Mouse (Mus musculus) MEL (cell line): ENCODE measurements around the gene Tnfrsf21. TPM values are rescaled to one million over a fixed set of nuclear protein-coding genes. Genes with fewer than 3 reads are reported as not detected.

ENCODE experiments used
- DNase-seq: peaks from one replicate; pipeline ENCODE4 v3.0.0; 2011; ENCODE audit warnings: low read depth, low spot score
- H3K27ac ChIP-seq: 2 replicates; pipeline ENCODE4 v1.5.1; 2012; ENCODE audit warnings: low read depth, mild to moderate bottlenecking, control low read depth, low read length, moderate library complexity; ENCODE audit not compliant: control insufficient read depth
- H3K27me3 ChIP-seq, 2 experiments: fragments of 150-350 bp in 1 of 2; sonication (generic) in 1 of 2; 2 replicates each; pipeline ENCODE4 v1.6.1; 2012; ENCODE audit warnings: low read length in 2 of 2, mild to moderate bottlenecking in 2 of 2, improper control_type of control experiment in 1 of 2, moderate library complexity in 1 of 2; ENCODE audit not compliant: insufficient read depth in 2 of 2, control insufficient read depth in 1 of 2
- H3K36me3 ChIP-seq, 2 experiments: 2 replicates each; pipeline ENCODE4 v1.6.1; 2012 to 2014; ENCODE audit warnings: low read length in 2 of 2, improper control_type of control experiment in 1 of 2, inconsistent platforms in 1 of 2, mild to moderate bottlenecking in 1 of 2; ENCODE audit not compliant: insufficient read depth in 2 of 2, control insufficient read depth in 1 of 2
- H3K4me1 ChIP-seq, 2 experiments: fragments of 150-350 bp in 1 of 2; sonication (generic) in 1 of 2; 2 replicates each; pipeline ENCODE4 v1.6.1; 2012; ENCODE audit warnings: low read length in 2 of 2, improper control_type of control experiment in 1 of 2, mild to moderate bottlenecking in 1 of 2; ENCODE audit not compliant: insufficient read depth in 2 of 2, control insufficient read depth in 1 of 2
- H3K4me3 ChIP-seq, 2 experiments: fragments of 150-350 bp in 1 of 2; sonication (generic) in 1 of 2; 2 replicates each; pipeline ENCODE4 v1.5.1; 2012; ENCODE audit warnings: low read depth in 2 of 2, low read length in 2 of 2, mild to moderate bottlenecking in 2 of 2, moderate library complexity in 2 of 2, control low read depth in 1 of 2, improper control_type of control experiment in 1 of 2; ENCODE audit not compliant: control insufficient read depth in 1 of 2, insufficient read depth in 1 of 2
- H3K79me2 ChIP-seq: 2 replicates; pipeline ENCODE4 v1.6.1; 2012; ENCODE audit warnings: mild to moderate bottlenecking, low read length, moderate library complexity; ENCODE audit not compliant: control insufficient read depth, poor library complexity, insufficient read depth
- H3K9ac ChIP-seq: 2 replicates; pipeline ENCODE4 v1.6.1; 2012; ENCODE audit warnings: low read depth, mild to moderate bottlenecking, control low read depth, low read length, moderate library complexity; ENCODE audit not compliant: control insufficient read depth, poor library complexity, severe bottlenecking
- H3K9me3 ChIP-seq: fragments of 150-350 bp; sonication (generic); replicated peaks from 2 replicates; pipeline ENCODE4 v1.6.1; 2012; ENCODE audit warnings: mild to moderate bottlenecking, low read length, improper control_type of control experiment, moderate library complexity; ENCODE audit not compliant: insufficient read depth
- BHLHE40 ChIP-seq: IDR thresholded peaks from 2 replicates; pipeline ENCODE4 v1.6.1; 2012; ENCODE audit warnings: low read depth, mild to moderate bottlenecking, inconsistent platforms, low read length, improper control_type of control experiment, borderline replicate concordance
- CHD1 ChIP-seq: IDR thresholded peaks from 2 replicates; pipeline ENCODE4 v1.6.1; 2012; ENCODE audit warnings: low read depth, mild to moderate bottlenecking, inconsistent platforms, low read length, improper control_type of control experiment
- CTCF ChIP-seq, 3 experiments: IDR thresholded peaks in 2 of 3; conservative IDR thresholded peaks in 1 of 3; 2 replicates each; pipeline ENCODE4 v1.5.1; 2011 to 2012; ENCODE audit warnings: low read length in 3 of 3, low read depth in 2 of 3, mild to moderate bottlenecking in 2 of 3, improper control_type of control experiment in 1 of 3, inconsistent platforms in 1 of 3, mixed read lengths in 1 of 3, moderate library complexity in 1 of 3; ENCODE audit not compliant: control insufficient read depth in 1 of 3, insufficient read depth in 1 of 3, poor library complexity in 1 of 3, severe bottlenecking in 1 of 3
- ELF1 ChIP-seq: IDR thresholded peaks from 2 replicates; pipeline ENCODE4 v1.6.1; 2014; ENCODE audit warnings: low read depth, mild to moderate bottlenecking, inconsistent platforms, low read length, improper control_type of control experiment, moderate library complexity
- ETS1 ChIP-seq: IDR thresholded peaks from 2 replicates; pipeline ENCODE4 v1.6.1; 2012; ENCODE audit warnings: low read depth, mild to moderate bottlenecking, inconsistent platforms, low read length, improper control_type of control experiment, moderate library complexity
- GABPA ChIP-seq: IDR thresholded peaks from 2 replicates; pipeline ENCODE4 v1.6.1; 2012; ENCODE audit warnings: low read depth, mild to moderate bottlenecking, inconsistent platforms, low read length, improper control_type of control experiment, moderate library complexity
- HCFC1 ChIP-seq: IDR thresholded peaks from 2 replicates; pipeline ENCODE4 v1.6.1; 2012; ENCODE audit warnings: low read depth, mild to moderate bottlenecking, inconsistent platforms, low read length, improper control_type of control experiment, moderate library complexity
- JUND ChIP-seq: IDR thresholded peaks from 2 replicates; pipeline ENCODE4 v1.6.1; 2011; ENCODE audit warnings: low read depth, mild to moderate bottlenecking, improper control_type of control experiment, low read length
- KAT2A ChIP-seq: conservative IDR thresholded peaks from 2 replicates; pipeline ENCODE4 v1.6.1; 2012; ENCODE audit warnings: low read depth, low read length, improper control_type of control experiment, inconsistent platforms
- MAFK ChIP-seq: IDR thresholded peaks from 2 replicates; pipeline ENCODE4 v1.6.1; 2011; ENCODE audit warnings: low read depth, mild to moderate bottlenecking, low read length, improper control_type of control experiment, borderline replicate concordance
- NELFE ChIP-seq: IDR thresholded peaks from 2 replicates; pipeline ENCODE4 v1.6.1; 2011; ENCODE audit warnings: low read depth, low read length, improper control_type of control experiment
- POLR2AphosphoS2 ChIP-seq: IDR thresholded peaks from 2 replicates; pipeline ENCODE4 v1.6.1; 2011; ENCODE audit warnings: low read length, improper control_type of control experiment
- RAD21 ChIP-seq: IDR thresholded peaks from 2 replicates; pipeline ENCODE4 v1.6.1; 2011; ENCODE audit warnings: mild to moderate bottlenecking, low read depth, low read length, improper control_type of control experiment
- RCOR1 ChIP-seq: IDR thresholded peaks from 2 replicates; pipeline ENCODE4 v1.6.1; 2012; ENCODE audit warnings: low read depth, mild to moderate bottlenecking, inconsistent platforms, low read length, improper control_type of control experiment
- SMC3 ChIP-seq: IDR thresholded peaks from 2 replicates; pipeline ENCODE4 v1.6.1; 2011; ENCODE audit warnings: low read depth, low read length, improper control_type of control experiment
- TAL1 ChIP-seq: IDR thresholded peaks from 2 replicates; pipeline ENCODE4 v1.6.1; 2012; ENCODE audit warnings: mild to moderate bottlenecking, inconsistent platforms, low read length, moderate library complexity, mixed read lengths
- TCF12 ChIP-seq: IDR thresholded peaks from 2 replicates; pipeline ENCODE4 v1.6.1; 2014; ENCODE audit warnings: low read depth, mild to moderate bottlenecking, inconsistent platforms, low read length, improper control_type of control experiment, moderate library complexity
- UBTF ChIP-seq: IDR thresholded peaks from 2 replicates; pipeline ENCODE4 v1.6.1; 2012; ENCODE audit warnings: low read depth, mild to moderate bottlenecking, inconsistent platforms, low read length, improper control_type of control experiment, moderate library complexity, borderline replicate concordance; ENCODE audit not compliant: insufficient read depth
- USF1 ChIP-seq: IDR thresholded peaks from 2 replicates; pipeline ENCODE4 v1.6.1; 2014; ENCODE audit warnings: low read depth, mild to moderate bottlenecking, inconsistent platforms, low read length, improper control_type of control experiment, moderate library complexity
- USF2 ChIP-seq, 2 experiments: IDR thresholded peaks; 2 replicates each; pipeline ENCODE4 v1.6.1; 2011 to 2012; ENCODE audit warnings: improper control_type of control experiment in 2 of 2, low read length in 2 of 2, borderline replicate concordance in 1 of 2, inconsistent platforms in 1 of 2, low read depth in 1 of 2, mild to moderate bottlenecking in 1 of 2; ENCODE audit not compliant: insufficient read depth in 1 of 2
- ZC3H11A ChIP-seq: IDR thresholded peaks from 2 replicates; pipeline ENCODE4 v1.6.1; 2012; ENCODE audit warnings: low read depth, mild to moderate bottlenecking, inconsistent platforms, low read length, improper control_type of control experiment
- ZNF384 ChIP-seq: IDR thresholded peaks from 2 replicates; pipeline ENCODE4 v1.6.1; 2012; ENCODE audit warnings: low read depth, mild to moderate bottlenecking, inconsistent platforms, low read length, improper control_type of control experiment
- polyA plus RNA-seq, 2 experiments: library from polyadenylated mRNA; stranded (reverse) in 1 of 2; unstranded in 1 of 2; fragments of >175 nt in 1 of 2; fragments of >200 nt in 1 of 2; gene quantifications; 2 replicates each; pipeline versions ENCODE4 v1.2.1 to v1.2.4; 2012; ENCODE audit warnings: low replicate concordance in 2 of 2, low read depth in 1 of 2; ENCODE audit not compliant: insufficient read length in 2 of 2, insufficient read depth in 1 of 2, missing spikeins in 1 of 2
- total RNA-seq: library from RNA; depleted of rRNA; stranded (reverse); fragments of 300-350 nt; gene quantifications from 2 replicates; pipeline ENCODE4 v1.2.3, GENCODE M21; 2012

Gene Tnfrsf21
- total and polyA plus RNA-seq, 3 experiments = not detected

GRCm38 (mm10) chr17:43090948-43091724 is 74.8 kb downstream of the Tnfrsf21 start:
- no peak for DNase-seq
- Histone ChIP-seq H3K27me3 (no peaks in the 10 kb centered on the region), H3K36me3 (no peaks in the 10 kb centered on the region), H3K79me2 (no peaks in the 10 kb centered on the region), H3K9ac (no peak overlapping the region), H3K9me3 (no peaks in the 10 kb centered on the region), H3K27ac (no peak overlapping the region), H3K4me1 (no peaks in the 10 kb centered on the region), H3K4me3 (no peak overlapping the region)
- TF ChIP-seq JUND (no peak), NELFE (no peak), MAFK (no peak), ZNF384 (no peak), ZC3H11A (no peak), ETS1 (no peak), BHLHE40 (no peak), TAL1 (no peak), RCOR1 (no peak), POLR2AphosphoS2 (no peak), CTCF (IDR thresholded peaks at IDR 0.05 in 2 of 3, conservative IDR thresholded peaks at IDR 0.05 in 1 of 3; ENCODE audit: control insufficient read depth in 1 of 3, insufficient read depth in 1 of 3, low read depth in 2 of 3, low read length in 3 of 3, poor library complexity in 1 of 3, severe bottlenecking in 1 of 3) (no peak), USF2 (IDR thresholded peaks at IDR 0.05; ENCODE audit: borderline replicate concordance in 1 of 2, insufficient read depth in 1 of 2, low read depth in 1 of 2, low read length in 2 of 2) (no peak), GABPA (no peak), HCFC1 (no peak), SMC3 (no peak)

GRCm38 (mm10) chr17:43092280-43092995 is 76.1 kb downstream of the Tnfrsf21 start:
- no peak for DNase-seq
- H3K36me3 ChIP-seq = no peaks in the 10 kb centered on the region
- H3K9me3 ChIP-seq = no peaks in the 10 kb centered on the region
- H3K79me2 ChIP-seq = no peaks in the 10 kb centered on the region
- H3K27me3 ChIP-seq = no peaks in the 10 kb centered on the region
- no peak overlapping the region for H3K27ac ChIP-seq
- H3K9ac ChIP-seq = no peak overlapping the region
- TF ChIP-seq ELF1 = no peak
- TF ChIP-seq ZNF384 = no peak
- TF ChIP-seq KAT2A = no peak
- TF ChIP-seq TAL1 = no peak
- TF ChIP-seq BHLHE40 = no peak
- no peak for TF ChIP-seq CHD1
- no peak for TF ChIP-seq USF2 (IDR thresholded peaks at IDR 0.05; ENCODE audit: borderline replicate concordance in 1 of 2, insufficient read depth in 1 of 2, low read depth in 1 of 2, low read length in 2 of 2)
- TF ChIP-seq USF1 = no peak
- TF ChIP-seq UBTF = no peak
- TF ChIP-seq RAD21 = no peak
- TF ChIP-seq CTCF (IDR thresholded peaks at IDR 0.05 in 2 of 3, conservative IDR thresholded peaks at IDR 0.05 in 1 of 3; ENCODE audit: control insufficient read depth in 1 of 3, insufficient read depth in 1 of 3, low read depth in 2 of 3, low read length in 3 of 3, poor library complexity in 1 of 3, severe bottlenecking in 1 of 3) = no peak
- no peak for TF ChIP-seq TCF12
- no peaks in the 10 kb centered on the region for H3K4me1 ChIP-seq
- no peak overlapping the region for H3K4me3 ChIP-seq
